Mouse (Mus musculus): ENCODE results near the gene Pnma1. TPM values are rescaled to one million over a fixed set of nuclear protein-coding genes. Genes with fewer than 3 reads are reported as not detected.

Gene Pnma1
- polyA plus RNA-seq, 1 experiment from 2014 or later: 0.53 TPM

DNA sequence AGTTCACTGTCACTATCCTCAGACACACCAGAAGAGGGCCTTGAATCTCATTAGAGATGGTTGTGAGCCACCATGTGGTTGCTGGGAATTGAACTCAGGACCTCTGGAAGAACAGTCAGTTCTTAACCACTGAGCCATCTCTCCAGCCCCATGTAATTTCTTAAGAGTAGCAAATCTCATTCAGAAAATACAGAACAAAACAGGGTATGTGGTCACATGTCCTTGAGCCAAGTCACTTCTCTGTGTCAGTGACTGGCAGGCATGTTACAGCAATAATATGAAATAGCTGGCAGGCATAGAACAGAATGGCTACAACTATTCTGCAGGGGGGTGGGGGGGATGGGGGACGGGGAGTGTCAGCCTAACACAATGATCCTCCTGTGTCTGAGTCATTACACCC, 48.2 kb downstream of the Pnma1 start:
- Histone ChIP-seq H3K27me3 (replicated peaks; ENCODE audit: control insufficient read depth, insufficient read depth, low read length) (no peaks in the 10 kb centered on the region), H3K27ac (ENCODE audit: low read depth, low read length) (no peak overlapping the region), H3K4me1 (replicated peaks; ENCODE audit: control insufficient read depth, insufficient read depth, low read length) (0 out of 2 replicates have a peak, but pooled peaks cover 2% of the 10 kb centered on the region), H3K9ac (ENCODE audit: low read depth, low read length) (no peak overlapping the region), H3K4me3 (ENCODE audit: low read depth, low read length) (no peak overlapping the region), H3K36me3 (ENCODE audit: control insufficient read depth, insufficient read depth, low read length) (no peaks in the 10 kb centered on the region), H3K9me3 (ENCODE audit: control insufficient read depth, low read length) (no peaks in the 10 kb centered on the region), H3K4me2 (peak overlapping the region; percentile 91)
- no peak for DNase-seq (ENCODE audit: low spot score)
- WGBS: 73% methylated on average over 1 of the region's 1 CpGs
- no peak for ATAC-seq (replicated peaks; ENCODE audit: low FRiP score)

DNA sequence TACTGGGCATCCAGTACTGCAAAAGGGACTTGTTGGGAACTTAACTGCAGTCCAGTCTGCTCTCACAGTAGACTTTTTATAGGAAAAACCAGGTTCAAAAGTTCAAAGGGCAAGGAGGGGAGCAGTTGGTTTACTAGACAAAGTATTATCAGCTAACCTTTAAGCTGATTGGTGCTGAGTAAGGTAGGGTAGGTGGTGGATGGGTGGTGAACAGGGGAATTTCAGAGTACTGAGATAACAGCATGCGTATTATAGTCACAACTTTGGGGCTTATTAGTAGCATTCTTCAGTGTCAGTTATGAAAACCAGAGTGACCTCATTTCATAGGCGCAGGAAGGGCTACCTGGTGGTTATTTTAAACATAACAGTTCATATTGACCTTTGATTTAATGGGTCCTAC, 48.7 kb downstream of the Pnma1 start:
- Histone ChIP-seq H3K36me3 (ENCODE audit: control insufficient read depth, insufficient read depth, low read length) (no peaks in the 10 kb centered on the region), H3K4me3 (ENCODE audit: low read depth, low read length) (no peak overlapping the region), H3K4me2 (no peak overlapping the region), H3K9ac (ENCODE audit: low read depth, low read length) (no peak overlapping the region), H3K4me1 (replicated peaks; ENCODE audit: control insufficient read depth, insufficient read depth, low read length) (0 out of 2 replicates have a peak, but pooled peaks cover 2% of the 10 kb centered on the region), H3K27me3 (replicated peaks; ENCODE audit: control insufficient read depth, insufficient read depth, low read length) (no peaks in the 10 kb centered on the region), H3K9me3 (ENCODE audit: control insufficient read depth, low read length) (no peaks in the 10 kb centered on the region), H3K27ac (ENCODE audit: low read depth, low read length) (no peak overlapping the region)
- ATAC-seq (replicated peaks; ENCODE audit: low FRiP score) (peak; percentile 51), DNase-seq (ENCODE audit: low spot score) (no peak)
- 68% methylated on average over 2 of the region's 2 CpGs for WGBS

Other genes with a start within 250 kb of the Pnma1 start
- 25.2 and 26.8 TPM in 2 replicates for gene Numb, start 226.6 kb downstream of the Pnma1 start, polyA plus RNA-seq (2014; fragmentation: Nextera tagmentation; extraction: Ambion mirVana)
- gene Riox1, start 197.9 kb downstream of the Pnma1 start, polyA plus RNA-seq (2014; fragmentation: Nextera tagmentation; extraction: Ambion mirVana): 24.7 and 25.2 TPM in 2 replicates
- gene Heatr4, start 163.6 kb downstream of the Pnma1 start, polyA plus RNA-seq (2014; fragmentation: Nextera tagmentation; extraction: Ambion mirVana): not detected in 2 replicates
- gene Acot2, start 160.6 kb downstream of the Pnma1 start, polyA plus RNA-seq (2014; fragmentation: Nextera tagmentation; extraction: Ambion mirVana): 22.5 and 22.6 TPM in 2 replicates
- 42.9 and 44.2 TPM in 2 replicates for gene Acot1, start 139.0 kb downstream of the Pnma1 start, polyA plus RNA-seq (2014; fragmentation: Nextera tagmentation; extraction: Ambion mirVana)
- gene Acot4, start 110.1 kb downstream of the Pnma1 start, polyA plus RNA-seq (2014; fragmentation: Nextera tagmentation; extraction: Ambion mirVana): 8.4 and 8.5 TPM in 2 replicates
- gene Gm49366, start 109.6 kb downstream of the Pnma1 start, polyA plus RNA-seq (2014; fragmentation: Nextera tagmentation; extraction: Ambion mirVana): not detected in 2 replicates
- gene Acot3, start 96.3 kb downstream of the Pnma1 start, polyA plus RNA-seq (2014; fragmentation: Nextera tagmentation; extraction: Ambion mirVana): 3.0 and 3.8 TPM in 2 replicates
- gene Acot5, start 79.2 kb downstream of the Pnma1 start, polyA plus RNA-seq (2014; fragmentation: Nextera tagmentation; extraction: Ambion mirVana): not detected in 2 replicates
- gene Acot6, start 47.8 kb downstream of the Pnma1 start, polyA plus RNA-seq (2014; fragmentation: Nextera tagmentation; extraction: Ambion mirVana): 1.0 and 1.4 TPM in 2 replicates
- 2.0 and 2.3 TPM in 2 replicates for gene Dnal1, start 34.1 kb downstream of the Pnma1 start, polyA plus RNA-seq (2014; fragmentation: Nextera tagmentation; extraction: Ambion mirVana)
- gene Elmsan1, start 70.4 kb upstream of the Pnma1 start, polyA plus RNA-seq (2014; fragmentation: Nextera tagmentation; extraction: Ambion mirVana): 12.6 and 13.4 TPM in 2 replicates
- gene Ptgr2, start 136.7 kb upstream of the Pnma1 start, polyA plus RNA-seq (2014; fragmentation: Nextera tagmentation; extraction: Ambion mirVana): 39.5 and 51.2 TPM in 2 replicates
- gene Zfp410, start 168.4 kb upstream of the Pnma1 start, polyA plus RNA-seq (2014; fragmentation: Nextera tagmentation; extraction: Ambion mirVana): 78.1 and 79.5 TPM in 2 replicates
- 43.6 and 51.7 TPM in 2 replicates for gene Coq6, start 213.2 kb upstream of the Pnma1 start, polyA plus RNA-seq (2014; fragmentation: Nextera tagmentation; extraction: Ambion mirVana)
- 4.7 and 4.9 TPM in 2 replicates for gene Fam161b, start 213.3 kb upstream of the Pnma1 start, polyA plus RNA-seq (2014; fragmentation: Nextera tagmentation; extraction: Ambion mirVana)